Mouse (Mus musculus) forebrain, embryonic 10.5 days (tissue): ENCODE data around the gene Myl7. TPM values are rescaled to one million over a fixed set of nuclear protein-coding genes. Genes with fewer than 3 reads are reported as not detected.
A peak's percentile ranks its signal among the peaks of the same experiment; 100 is the strongest.

Experiments used
- DNase-seq: peaks from one replicate; pipeline ENCODE4 v3.0.0-alpha.2; 2017; ENCODE audit warnings: low spot score; ENCODE audit errors: extremely low spot score
- H3K27ac ChIP-seq: fragments of 300-500 bp; sonication (generic); 2 replicates; pipeline ENCODE4 v1.5.1; 2016; ENCODE audit warnings: mild to moderate bottlenecking
- H3K27me3 ChIP-seq: fragments of 300-500 bp; sonication (generic); 2 replicates; pipeline ENCODE4 v1.6.1; 2016; ENCODE audit warnings: mild to moderate bottlenecking; ENCODE audit not compliant: poor library complexity, severe bottlenecking
- H3K36me3 ChIP-seq: fragments of 300-500 bp; sonication (generic); replicated peaks from 2 replicates; pipeline ENCODE4 v1.6.1; 2016; ENCODE audit warnings: mild to moderate bottlenecking, moderate library complexity
- H3K4me1 ChIP-seq: fragments of 300-500 bp; sonication (generic); 2 replicates; pipeline ENCODE4 v1.6.1; 2016
- H3K4me3 ChIP-seq: fragments of 300-500 bp; sonication (generic); 2 replicates; pipeline ENCODE4 v1.5.1; 2016; ENCODE audit warnings: mild to moderate bottlenecking, moderate library complexity
- H3K9me3 ChIP-seq: fragments of 300-500 bp; sonication (generic); 2 replicates; pipeline ENCODE4 v1.6.1; 2016; ENCODE audit warnings: mild to moderate bottlenecking, moderate library complexity
- WGBS: fragments of 180-500 bp; shearing (Covaris S2); methylation state at CpG from one replicate; pipeline ENCODE4 v1.1.7; 2016; 5-methylcytosine and 5-hydroxymethylcytosine counted together
- polyA plus RNA-seq: library from polyadenylated mRNA; unstranded; fragments of >200 nt; fragmentation: Nextera tagmentation; extraction: Ambion mirVana; gene quantifications from 2 replicates; pipeline ENCODE4 v1.2.1, GENCODE M21; 2016

Gene Myl7
- polyA plus RNA-seq, 1 experiment from 2014 or later = 2.6 TPM

GRCm38 (mm10) chr11:5877921-5878526, 20.6 kb downstream of the Myl7 start, which contains the start of gene Pold2:
Gene Pold2, minus strand, starts transcription at chr11:5878292.
- peaks cover 36% of the 10 kb centered on the region for H3K4me1 ChIP-seq
- H3K36me3 ChIP-seq = peaks cover 39% of the 10 kb centered on the region
- peak within 1 kb of the TSS; percentile 91 for H3K27ac ChIP-seq
- under 1% methylated on average over 52 of the region's 52 CpGs for WGBS
- no peaks in the 10 kb centered on the region for H3K27me3 ChIP-seq
- H3K4me3 ChIP-seq = peak within 1 kb of the TSS; percentile 71
- no peaks in the 10 kb centered on the region for H3K9me3 ChIP-seq
- peak; percentile 99 for DNase-seq

GRCm38 (mm10) chr11:5877421-5877820, 21.2 kb downstream of the Myl7 start:
- Histone ChIP-seq H3K4me3 (peak overlapping the region; percentile 71), H3K4me1 (peaks cover 36% of the 10 kb centered on the region), H3K27ac (peak overlapping the region; percentile 91), H3K36me3 (peaks cover 45% of the 10 kb centered on the region), H3K27me3 (no peaks in the 10 kb centered on the region), H3K9me3 (no peaks in the 10 kb centered on the region)
- 11% methylated on average over 5 of the region's 5 CpGs for WGBS
- no peak for DNase-seq

DNA sequence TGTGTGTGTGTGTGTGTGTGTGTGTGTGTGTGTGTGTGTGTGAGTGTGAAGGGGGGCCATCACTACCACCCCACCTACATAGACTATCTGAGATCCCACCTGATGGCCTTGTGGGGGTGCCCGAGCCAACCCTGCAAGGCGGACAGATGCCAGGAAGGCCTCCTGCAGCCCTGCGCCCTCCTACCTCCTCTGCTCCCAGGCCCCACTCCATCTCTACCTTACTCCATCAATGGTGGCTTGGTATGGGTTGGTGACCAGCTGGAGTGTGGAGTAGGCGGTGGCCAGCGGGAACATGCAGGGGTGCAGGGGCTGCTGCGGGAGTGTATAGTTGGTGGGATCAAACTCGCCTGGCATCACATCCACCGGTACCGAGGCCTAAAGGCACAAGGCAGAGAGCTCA, 25.4 kb downstream of the Myl7 start:
- H3K4me3 ChIP-seq = no peak overlapping the region
- WGBS = 97% methylated on average over 9 of the region's 9 CpGs
- no peaks in the 10 kb centered on the region for H3K27me3 ChIP-seq
- no peak overlapping the region for H3K27ac ChIP-seq
- no peak for DNase-seq
- peaks cover 21% of the 10 kb centered on the region for H3K4me1 ChIP-seq
- no peaks in the 10 kb centered on the region for H3K9me3 ChIP-seq
- peaks cover 81% of the 10 kb centered on the region for H3K36me3 ChIP-seq

DNA sequence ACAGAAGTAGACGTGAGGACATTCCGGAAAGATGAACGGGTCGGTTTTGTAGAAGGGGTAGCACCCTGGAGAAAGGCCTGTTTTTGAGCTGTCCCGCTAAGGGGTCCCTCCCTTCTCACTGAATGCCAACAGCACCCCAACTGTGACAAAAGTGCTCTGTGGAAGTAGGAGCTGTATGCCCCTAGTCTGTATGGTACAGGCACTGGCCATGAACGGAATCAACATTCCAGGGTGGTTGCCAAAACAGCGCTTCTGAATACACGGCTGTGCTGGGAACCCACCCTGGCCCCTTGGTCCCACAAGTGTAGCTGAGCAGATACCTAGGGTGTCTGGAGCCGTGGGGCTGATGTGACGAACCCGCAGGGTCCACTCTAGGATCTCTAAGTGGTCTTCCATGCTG, 25.9 kb downstream of the Myl7 start:
- peaks cover 20% of the 10 kb centered on the region for H3K4me1 ChIP-seq
- no peak overlapping the region for H3K27ac ChIP-seq
- peaks cover 81% of the 10 kb centered on the region for H3K36me3 ChIP-seq
- WGBS = 95% methylated on average over 11 of the region's 11 CpGs
- H3K27me3 ChIP-seq = no peaks in the 10 kb centered on the region
- no peak overlapping the region for H3K4me3 ChIP-seq
- H3K9me3 ChIP-seq = no peaks in the 10 kb centered on the region
- no peak for DNase-seq

DNA sequence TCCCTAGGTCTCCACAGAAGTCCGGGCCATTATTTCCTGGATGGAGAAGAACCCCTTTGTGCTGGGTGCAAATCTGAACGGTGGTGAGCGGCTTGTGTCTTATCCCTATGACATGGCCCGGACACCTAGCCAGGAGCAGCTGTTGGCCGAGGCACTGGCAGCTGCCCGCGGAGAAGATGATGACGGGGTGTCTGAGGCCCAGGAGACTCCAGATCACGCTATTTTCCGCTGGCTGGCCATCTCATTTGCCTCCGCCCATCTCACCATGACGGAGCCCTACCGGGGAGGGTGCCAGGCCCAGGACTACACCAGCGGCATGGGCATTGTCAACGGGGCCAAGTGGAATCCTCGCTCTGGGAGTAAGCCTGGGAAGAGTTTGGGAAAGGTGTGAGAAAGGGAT, 28.5 kb downstream of the Myl7 start:
- WGBS = 90% methylated on average over 16 of the region's 16 CpGs
- Histone ChIP-seq H3K4me3 (no peak overlapping the region), H3K9me3 (no peaks in the 10 kb centered on the region), H3K36me3 (peaks cover 63% of the 10 kb centered on the region), H3K27ac (no peak overlapping the region), H3K27me3 (no peaks in the 10 kb centered on the region), H3K4me1 (peaks cover 4% of the 10 kb centered on the region; the same call in 1 of the 2 replicates)
- no peak for DNase-seq

- WGBS = 95% methylated on average over 16 of the region's 16 CpGs
- peaks cover 4% of the 10 kb centered on the region; the same call in 1 of the 2 replicates for H3K4me1 ChIP-seq
- no peak overlapping the region for H3K27ac ChIP-seq
- no peak overlapping the region for H3K4me3 ChIP-seq
- peaks cover under 1% of the 10 kb centered on the region; the same call in 1 of the 2 replicates for H3K27me3 ChIP-seq
- DNase-seq = no peak
- no peaks in the 10 kb centered on the region for H3K9me3 ChIP-seq
- peaks cover 56% of the 10 kb centered on the region for H3K36me3 ChIP-seq
Observed at GRCm38 (mm10) chr11:5869331-5869730, 29.3 kb downstream of the Myl7 start.

- DNase-seq = no peak
- peaks cover 5% of the 10 kb centered on the region; the same call in 1 of the 2 replicates for H3K4me1 ChIP-seq
- no peak overlapping the region for H3K27ac ChIP-seq
- no peak overlapping the region for H3K4me3 ChIP-seq
- 91% methylated on average over 12 of the region's 12 CpGs for WGBS
- no peaks in the 10 kb centered on the region for H3K9me3 ChIP-seq
- peaks cover 46% of the 10 kb centered on the region for H3K36me3 ChIP-seq
- H3K27me3 ChIP-seq = peaks cover 11% of the 10 kb centered on the region
Observed at GRCm38 (mm10) chr11:5868324-5868723, 30.3 kb downstream of the Myl7 start.

DNA sequence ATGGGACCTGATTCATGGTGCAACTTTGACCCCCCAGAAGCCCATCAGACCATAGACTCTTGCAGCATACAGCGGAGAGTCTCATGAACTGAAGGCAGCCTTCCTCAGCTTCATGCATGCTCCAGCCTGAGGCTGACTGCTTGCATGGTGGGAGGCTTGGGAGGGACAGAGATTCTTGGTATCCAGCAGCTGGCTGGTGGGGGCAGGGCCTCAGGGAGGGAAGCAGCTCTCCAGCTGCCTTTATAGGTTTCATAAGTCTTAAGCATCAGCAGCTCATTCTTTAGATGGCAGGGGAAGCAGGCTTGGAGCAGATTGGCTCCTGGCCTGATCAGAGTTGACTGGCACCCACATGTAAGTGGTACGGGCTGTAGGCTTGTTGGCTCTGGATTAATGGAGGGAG, 31.4 kb downstream of the Myl7 start:
- H3K27me3 ChIP-seq = peaks cover 22% of the 10 kb centered on the region

DNA sequence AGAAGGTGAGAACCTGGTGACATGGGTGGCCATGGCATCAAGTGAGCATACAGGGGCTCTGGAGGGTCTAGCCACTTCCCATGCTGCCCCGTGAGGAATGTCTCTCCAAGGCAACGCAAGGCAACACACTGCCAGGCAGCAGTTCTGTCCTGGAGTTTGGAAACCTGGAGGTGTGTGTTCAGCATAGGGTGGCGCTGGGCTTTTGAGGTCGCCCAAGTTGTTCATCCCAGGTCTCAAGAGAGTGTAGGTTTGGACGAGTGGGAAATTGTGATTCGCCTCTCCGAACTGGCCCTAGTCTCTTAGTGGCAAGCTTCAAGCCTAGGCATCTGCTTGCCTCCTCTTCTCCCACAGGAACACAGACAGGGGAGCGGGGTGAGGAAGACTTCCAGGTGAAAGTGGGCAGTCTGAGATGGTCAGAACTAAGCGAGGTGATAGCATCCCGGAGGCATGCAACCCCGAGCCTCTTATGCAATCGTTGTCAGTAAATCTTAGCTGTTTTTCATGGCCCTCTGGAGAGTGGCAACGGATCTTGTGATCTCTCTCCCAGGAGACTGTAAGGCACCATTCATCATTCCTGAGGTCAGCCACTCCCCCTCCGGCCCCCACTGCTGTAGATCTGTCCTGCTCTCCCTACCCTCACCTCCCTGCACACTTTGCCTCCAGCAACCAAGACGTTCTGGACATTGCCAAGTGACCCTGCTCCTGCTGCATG, 36.0 kb downstream of the Myl7 start:
- Histone ChIP-seq H3K36me3 (no peaks in the 10 kb centered on the region), H3K9me3 (0 out of 2 replicates have a peak, but pooled peaks cover 6% of the 10 kb centered on the region), H3K4me1 (peaks cover 28% of the 10 kb centered on the region), H3K4me3 (peak overlapping the region; percentile 51), H3K27ac (peak overlapping the region; percentile 53; the same call in 1 of the 2 replicates), H3K27me3 (peaks cover 51% of the 10 kb centered on the region)
- 37% methylated on average over 15 of the region's 15 CpGs for WGBS
- DNase-seq = no peak

More for the DNA sequence above, 31.4 kb downstream of the Myl7 start:
- Histone ChIP-seq H3K36me3 (peaks cover 34% of the 10 kb centered on the region), H3K4me3 (no peak overlapping the region), H3K9me3 (no peaks in the 10 kb centered on the region), H3K27ac (no peak overlapping the region), H3K4me1 (peaks cover 16% of the 10 kb centered on the region)
- 89% methylated on average over 2 of the region's 2 CpGs for WGBS
- DNase-seq = no peak

DNA sequence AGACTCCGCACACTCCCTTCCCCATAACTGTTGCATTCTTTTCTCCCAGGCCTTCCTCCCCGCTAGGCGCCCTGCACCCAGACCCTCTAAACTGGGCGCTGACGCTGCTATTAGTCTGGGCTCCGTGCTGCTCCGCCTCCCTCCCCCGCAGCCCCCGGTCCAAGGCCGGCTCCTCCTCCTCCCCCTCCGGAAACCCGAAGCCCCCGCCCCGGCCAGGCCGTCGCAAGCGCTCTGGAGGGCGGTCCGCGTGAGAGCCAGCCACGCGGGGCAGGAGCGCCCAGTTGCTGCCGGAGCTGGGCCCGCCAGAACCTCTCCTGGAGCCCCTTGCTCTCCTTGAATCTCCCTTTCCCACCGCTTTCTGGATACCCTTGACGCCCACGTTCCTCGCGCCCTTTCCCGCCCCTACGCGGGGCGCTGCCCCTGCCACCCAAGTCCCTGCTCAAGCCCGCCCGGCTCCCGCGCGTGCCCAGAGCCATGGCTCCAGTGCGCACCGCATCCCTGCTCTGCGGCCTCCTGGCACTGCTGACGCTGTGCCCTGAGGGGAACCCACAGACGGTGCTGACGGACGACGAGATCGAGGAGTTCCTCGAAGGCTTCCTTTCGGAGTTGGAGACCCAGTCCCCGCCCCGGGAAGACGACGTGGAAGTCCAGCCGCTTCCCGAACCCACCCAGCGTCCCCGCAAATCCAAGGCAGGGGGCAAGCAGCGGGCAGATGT, 36.7 kb downstream of the Myl7 start, which contains the start of gene Aebp1:
Aebp1 (plus strand) TSS at position 270 of the 716 bp plus-strand sequence.
- WGBS = 4% methylated on average over 58 of the region's 59 CpGs
- H3K36me3 ChIP-seq = no peaks in the 10 kb centered on the region
- H3K4me3 ChIP-seq = peak within 1 kb of the TSS; percentile 51
- DNase-seq = no peak
- peak within 1 kb of the TSS; percentile 53 for H3K27ac ChIP-seq
- H3K27me3 ChIP-seq = peaks cover 51% of the 10 kb centered on the region
- peaks cover 24% of the 10 kb centered on the region for H3K4me1 ChIP-seq
- 0 out of 2 replicates have a peak, but pooled peaks cover 6% of the 10 kb centered on the region for H3K9me3 ChIP-seq

DNA sequence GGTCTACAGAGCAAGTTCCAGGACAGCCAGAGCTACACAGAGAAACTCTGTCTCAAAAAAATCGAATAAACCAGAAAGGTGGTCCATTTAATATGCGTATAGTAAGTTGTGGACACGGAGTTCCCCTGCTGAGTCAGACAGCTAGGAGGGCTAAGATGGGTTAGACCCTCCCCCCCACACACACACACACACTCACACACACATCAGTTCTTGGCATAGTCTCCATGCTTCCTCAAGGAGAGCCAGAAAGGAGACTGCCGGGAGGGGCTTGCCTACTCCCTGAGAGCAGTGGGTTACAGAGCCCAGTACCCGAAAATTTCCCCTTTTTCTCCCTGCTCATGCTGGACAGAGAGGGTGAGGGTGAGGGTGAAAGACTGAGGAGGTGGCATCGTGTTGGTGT, 37.9 kb downstream of the Myl7 start:
- H3K4me3 ChIP-seq = no peak overlapping the region
- H3K9me3 ChIP-seq = 0 out of 2 replicates have a peak, but pooled peaks cover 6% of the 10 kb centered on the region
- no peaks in the 10 kb centered on the region for H3K36me3 ChIP-seq
- peaks cover 29% of the 10 kb centered on the region for H3K4me1 ChIP-seq
- peaks cover 51% of the 10 kb centered on the region for H3K27me3 ChIP-seq
- H3K27ac ChIP-seq = no peak overlapping the region
- no peak for DNase-seq
- WGBS = 77% methylated on average over 6 of the region's 6 CpGs

GRCm38 (mm10) chr11:5859883-5860550, 38.6 kb downstream of the Myl7 start:
- DNase-seq = no peak
- WGBS = 87% methylated on average over 13 of the region's 13 CpGs
- H3K36me3 ChIP-seq = no peaks in the 10 kb centered on the region
- H3K9me3 ChIP-seq = 0 out of 2 replicates have a peak, but pooled peaks cover 6% of the 10 kb centered on the region
- no peak overlapping the region for H3K27ac ChIP-seq
- H3K4me3 ChIP-seq = no peak overlapping the region
- H3K4me1 ChIP-seq = peaks cover 30% of the 10 kb centered on the region
- peaks cover 51% of the 10 kb centered on the region for H3K27me3 ChIP-seq
